Mouse (Mus musculus): ENCODE results near the gene Sh3glb1.
A peak's percentile ranks its signal among the peaks of the same experiment; 100 is the strongest.

Sh3glb1 gene

GRCm38 (mm10) chr3:144715033-144715432 lies 5.1 kb downstream of the Sh3glb1 start:
- no peak for DNase-seq (ENCODE audit: low spot score)

- DNase-seq (ENCODE audit: low spot score), result no peak
Measured at GRCm38 (mm10) chr3:144714606-144715005, 5.5 kb downstream of the Sh3glb1 start.

GRCm38 (mm10) chr3:144714126-144714525 lies 6.0 kb downstream of the Sh3glb1 start:
- no peak for DNase-seq (ENCODE audit: low spot score)

- DNase-seq (ENCODE audit: low spot score), result no peak
Measured at GRCm38 (mm10) chr3:144711607-144712206, 8.4 kb downstream of the Sh3glb1 start.

- no peak for DNase-seq (ENCODE audit: low spot score)
Measured at GRCm38 (mm10) chr3:144708612-144709011, 11.5 kb downstream of the Sh3glb1 start.

- DNase-seq (ENCODE audit: low spot score), result no peak
Measured at GRCm38 (mm10) chr3:144703959-144704358, 16.2 kb downstream of the Sh3glb1 start.

- DNase-seq (ENCODE audit: low spot score), result no peak
Measured at GRCm38 (mm10) chr3:144698790-144699433, 21.2 kb downstream of the Sh3glb1 start.

- no peak for DNase-seq (ENCODE audit: low spot score)
Measured at GRCm38 (mm10) chr3:144697942-144698341, 22.2 kb downstream of the Sh3glb1 start.

- no peak for DNase-seq (ENCODE audit: low spot score)
Measured at GRCm38 (mm10) chr3:144697154-144697553, 23.0 kb downstream of the Sh3glb1 start.

GRCm38 (mm10) chr3:144694941-144695340 lies 25.2 kb downstream of the Sh3glb1 start:
- no peak for DNase-seq (ENCODE audit: low spot score)

GRCm38 (mm10) chr3:144694040-144694439 lies 26.1 kb downstream of the Sh3glb1 start:
- no peak for DNase-seq (ENCODE audit: low spot score)

- DNase-seq (ENCODE audit: low spot score), result no peak
Measured at GRCm38 (mm10) chr3:144692052-144692451, 28.1 kb downstream of the Sh3glb1 start.

- DNase-seq (ENCODE audit: low spot score), result peak; percentile 78
Measured at GRCm38 (mm10) chr3:144689236-144689635, 30.9 kb downstream of the Sh3glb1 start.

- DNase-seq (ENCODE audit: low spot score), result no peak
Measured at GRCm38 (mm10) chr3:144688284-144688683, 31.9 kb downstream of the Sh3glb1 start.

- DNase-seq (ENCODE audit: low spot score), result no peak
Measured at GRCm38 (mm10) chr3:144687618-144688017, 32.5 kb downstream of the Sh3glb1 start.

- DNase-seq (ENCODE audit: low spot score), result no peak
Measured at GRCm38 (mm10) chr3:144686146-144686545, 34.0 kb downstream of the Sh3glb1 start.

GRCm38 (mm10) chr3:144683136-144683814 lies 36.9 kb downstream of the Sh3glb1 start:
- peak; percentile 71 for DNase-seq (ENCODE audit: low spot score)

- no peak for DNase-seq (ENCODE audit: low spot score)
Measured at GRCm38 (mm10) chr3:144681542-144681941, 38.6 kb downstream of the Sh3glb1 start.

GRCm38 (mm10) chr3:144679701-144680159 lies 40.4 kb downstream of the Sh3glb1 start:
- no peak for DNase-seq (ENCODE audit: low spot score)

- no peak for DNase-seq (ENCODE audit: low spot score)
Measured at GRCm38 (mm10) chr3:144679137-144679536, 41.0 kb downstream of the Sh3glb1 start.

GRCm38 (mm10) chr3:144677751-144678150 lies 42.4 kb downstream of the Sh3glb1 start:
- DNase-seq (ENCODE audit: low spot score), result no peak

- no peak for DNase-seq (ENCODE audit: low spot score)
Measured at GRCm38 (mm10) chr3:144676249-144676648, 43.9 kb downstream of the Sh3glb1 start.

- no peak for DNase-seq (ENCODE audit: low spot score)
Measured at GRCm38 (mm10) chr3:144672016-144672415, 48.1 kb downstream of the Sh3glb1 start.

All from c-Kit-positive CD71-positive TER-119-positive erythroid progenitor cells, embryonic 14.5 days (primary cell).